Mouse (Mus musculus) liver, postnatal 0 days (tissue): ENCODE data around the gene Ybx3. TPM values are rescaled to one million over a fixed set of nuclear protein-coding genes. Genes with fewer than 3 reads are reported as not detected.
A peak's percentile ranks its signal among the peaks of the same experiment; 100 is the strongest.

Experiments
- ATAC-seq: fragments of 200-750 bp; cut with Nextera tagmentation; 2 replicates; pipeline ENCODE4 v1.8.0; 2017; ENCODE audit warnings: mild to moderate bottlenecking, moderate library complexity
- DNase-seq: peaks from one replicate; pipeline ENCODE4 v3.0.0-alpha.2; 2016
- H3K27ac ChIP-seq: fragments of 300-500 bp; sonication (generic); 2 replicates; pipeline ENCODE4 v1.5.1; 2014; ENCODE audit warnings: antibody characterized with exemption, moderate library complexity, mild to moderate bottlenecking, low read depth
- H3K27me3 ChIP-seq: fragments of 300-500 bp; sonication (generic); 2 replicates; pipeline ENCODE4 v1.6.1; 2014; ENCODE audit warnings: low read length, control low read depth, mixed read lengths; ENCODE audit not compliant: insufficient read depth
- H3K36me3 ChIP-seq: fragments of 300-500 bp; sonication (generic); replicated peaks from 2 replicates; pipeline ENCODE4 v1.6.1; 2014; ENCODE audit warnings: mild to moderate bottlenecking, control low read depth, low read length, moderate library complexity, mixed read lengths; ENCODE audit not compliant: insufficient read depth
- H3K4me1 ChIP-seq: fragments of 300-500 bp; sonication (generic); 2 replicates; pipeline ENCODE4 v1.6.1; 2014; ENCODE audit warnings: antibody characterized with exemption, mild to moderate bottlenecking, control low read depth; ENCODE audit not compliant: insufficient read depth
- H3K4me2 ChIP-seq: fragments of 300-500 bp; sonication (generic); 2 replicates; pipeline ENCODE4 v1.6.1; 2014; ENCODE audit warnings: low read depth, mild to moderate bottlenecking, low read length, moderate library complexity, mixed read lengths
- H3K4me3 ChIP-seq: fragments of 300-500 bp; sonication (generic); 2 replicates; pipeline ENCODE4 v1.5.1; 2014; ENCODE audit warnings: low read depth, low read length
- H3K9ac ChIP-seq: fragments of 300-500 bp; sonication (generic); replicated peaks from 2 replicates; pipeline ENCODE4 v1.6.1; 2014; ENCODE audit warnings: mild to moderate bottlenecking, moderate library complexity
- H3K9me3 ChIP-seq: fragments of 300-500 bp; sonication (generic); 2 replicates; pipeline ENCODE4 v1.6.1; 2016; ENCODE audit warnings: mild to moderate bottlenecking, control low read depth, low read length, mixed read lengths
- CTCF ChIP-seq: sonication (generic); IDR thresholded peaks from 2 replicates; pipeline ENCODE4 v1.5.1; 2016; ENCODE audit warnings: antibody characterized with exemption, low read depth
- EP300 ChIP-seq: IDR thresholded peaks from 2 replicates; pipeline ENCODE4 v1.6.1; 2016; ENCODE audit warnings: antibody characterized with exemption, low read depth, mild to moderate bottlenecking
- WGBS: fragments of 180-500 bp; shearing (Covaris S2); extraction: QIAGEN DNeasy Blood & Tissue Kit; methylation state at CpG from one replicate; pipeline ENCODE4 v1.1.7; 2014; ENCODE audit not compliant: insufficient replicate concordance; 5-methylcytosine and 5-hydroxymethylcytosine counted together
- polyA plus RNA-seq: library from polyadenylated mRNA; unstranded; fragments of >200 nt; fragmentation: Nextera tagmentation; extraction: Ambion mirVana; gene quantifications from 2 replicates; pipeline ENCODE4 v1.2.1, GENCODE M21; 2015

Ybx3 gene
- polyA plus RNA-seq, 1 experiment from 2014 or later, result 38.9 TPM

DNA sequence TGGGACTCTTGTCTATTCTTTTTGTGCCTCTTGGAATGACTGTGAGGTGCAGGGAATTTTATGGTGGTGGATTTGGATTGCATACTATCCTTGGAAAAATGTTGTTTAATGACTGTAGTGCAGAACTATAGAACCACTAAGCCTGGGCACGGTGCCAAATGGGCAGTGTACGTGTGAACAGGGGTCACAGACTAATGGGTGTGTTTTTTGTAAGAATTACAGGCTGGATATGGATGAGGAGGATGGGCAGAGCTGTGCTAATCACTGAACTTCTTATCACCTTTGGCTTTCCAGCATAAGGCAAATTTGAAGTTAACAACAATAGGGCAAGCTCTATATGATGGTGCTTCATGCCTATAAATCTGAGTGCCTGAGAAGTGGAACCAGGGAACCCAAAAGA lies 14.8 kb upstream of the Ybx3 start:
- H3K4me2 ChIP-seq, result no peak overlapping the region
- no peak for ATAC-seq
- no peak overlapping the region for H3K9ac ChIP-seq
- H3K27me3 ChIP-seq, result no peaks in the 10 kb centered on the region
- WGBS, result 49% methylated on average over 2 of the region's 2 CpGs
- no peaks in the 10 kb centered on the region for H3K9me3 ChIP-seq
- no peaks in the 10 kb centered on the region for H3K4me1 ChIP-seq
- H3K27ac ChIP-seq, result no peak overlapping the region
- no peak overlapping the region for H3K4me3 ChIP-seq
- no peaks in the 10 kb centered on the region for H3K36me3 ChIP-seq
- no peak for DNase-seq
- no peak for TF ChIP-seq CTCF
- no peak for TF ChIP-seq EP300

DNA sequence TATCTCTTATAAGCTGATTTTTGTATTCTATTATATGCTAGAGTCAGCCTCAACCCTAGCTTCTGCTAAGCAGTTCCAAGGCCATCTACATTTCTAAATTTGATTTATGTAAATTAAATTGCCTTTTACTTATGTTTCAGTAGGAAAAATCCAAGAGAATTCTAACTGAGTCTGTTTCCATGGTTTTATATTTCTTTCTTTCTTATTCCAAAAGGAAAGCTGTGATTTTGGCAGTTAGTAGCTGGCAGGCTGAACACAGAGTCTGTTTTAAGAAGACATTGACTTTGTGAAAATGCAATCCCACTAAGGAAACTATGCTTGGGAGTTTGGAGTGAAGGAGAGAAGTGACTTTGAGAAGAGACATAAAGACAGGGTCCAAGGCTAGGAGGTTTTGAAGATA lies 14.3 kb upstream of the Ybx3 start:
- Histone ChIP-seq H3K4me2 (no peak overlapping the region), H3K9ac (no peak overlapping the region), H3K9me3 (no peaks in the 10 kb centered on the region), H3K27ac (no peak overlapping the region), H3K4me1 (no peaks in the 10 kb centered on the region), H3K4me3 (no peak overlapping the region), H3K27me3 (no peaks in the 10 kb centered on the region), H3K36me3 (no peaks in the 10 kb centered on the region)
- TF ChIP-seq EP300 (no peak), CTCF (no peak)
- no peak for ATAC-seq
- DNase-seq, result no peak

GRCm38 (mm10) chr6:131401259-131401658 lies 13.0 kb upstream of the Ybx3 start:
- no peak for TF ChIP-seq CTCF
- WGBS, result 69% methylated on average over 2 of the region's 2 CpGs
- Histone ChIP-seq H3K27ac (no peak overlapping the region), H3K27me3 (no peaks in the 10 kb centered on the region), H3K4me3 (no peak overlapping the region), H3K4me1 (no peaks in the 10 kb centered on the region), H3K9ac (no peak overlapping the region), H3K9me3 (no peaks in the 10 kb centered on the region), H3K4me2 (no peak overlapping the region), H3K36me3 (no peaks in the 10 kb centered on the region)
- DNase-seq, result no peak
- ATAC-seq, result no peak

DNA sequence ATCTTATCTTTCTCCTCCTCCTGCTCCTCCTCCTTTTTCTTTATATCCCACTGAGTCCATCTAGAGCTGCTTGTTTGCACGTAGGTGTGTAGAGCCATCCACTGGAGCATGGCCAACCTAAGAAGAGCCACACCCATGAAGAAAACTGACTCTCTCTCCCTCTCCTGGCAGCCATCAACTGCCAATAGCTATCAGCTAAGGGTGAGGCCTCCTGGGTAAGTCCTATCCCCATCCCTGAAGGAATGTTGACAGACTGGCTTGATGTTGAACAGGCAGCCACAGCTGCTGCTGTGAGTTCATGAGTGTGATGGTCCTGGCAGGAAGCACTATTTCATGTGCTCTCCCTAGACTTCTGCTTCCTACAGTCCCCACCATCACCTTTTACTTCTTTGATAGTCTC lies 8.4 kb upstream of the Ybx3 start:
- WGBS, result 15% methylated on average over 1 of the region's 1 CpGs
- H3K27me3 ChIP-seq, result no peaks in the 10 kb centered on the region
- no peaks in the 10 kb centered on the region for H3K9me3 ChIP-seq
- H3K36me3 ChIP-seq, result no peaks in the 10 kb centered on the region
- no peak overlapping the region for H3K4me2 ChIP-seq
- H3K9ac ChIP-seq, result no peak overlapping the region
- H3K27ac ChIP-seq, result no peak overlapping the region
- peak; percentile 56 for ATAC-seq
- TF ChIP-seq CTCF, result 0 out of 2 replicates have a peak, but pooled peaks have one; percentile 15
- TF ChIP-seq EP300, result no peak
- no peak for DNase-seq
- H3K4me1 ChIP-seq, result no peaks in the 10 kb centered on the region
- H3K4me3 ChIP-seq, result no peak overlapping the region

- Histone ChIP-seq H3K4me2 (no peak overlapping the region), H3K9me3 (no peaks in the 10 kb centered on the region), H3K36me3 (no peaks in the 10 kb centered on the region), H3K27me3 (no peaks in the 10 kb centered on the region), H3K4me1 (no peaks in the 10 kb centered on the region), H3K4me3 (no peak overlapping the region), H3K9ac (no peak overlapping the region), H3K27ac (no peak overlapping the region)
- DNase-seq (no peak), ATAC-seq (peak; percentile 70)
- no peak for TF ChIP-seq CTCF
- peak; percentile 70 for TF ChIP-seq EP300
- 59% methylated on average over 4 of the region's 4 CpGs for WGBS
These were observed 5.8 kb upstream of the Ybx3 start for GRCm38 (mm10) chr6:131393873-131394660.

- peaks cover 9% of the 10 kb centered on the region for H3K4me1 ChIP-seq
- TF ChIP-seq EP300 (peak; percentile 77), CTCF (no peak)
- WGBS, result under 1% methylated on average over 43 of the region's 43 CpGs
These were observed 846 bp downstream of the Ybx3 start for GRCm38 (mm10) chr6:131387221-131388039.

More at GRCm38 (mm10) chr6:131387221-131388039, 846 bp downstream of the Ybx3 start:
- DNase-seq, result peak; percentile 84
- peak overlapping the region; percentile 96 for H3K9ac ChIP-seq
- H3K9me3 ChIP-seq, result no peaks in the 10 kb centered on the region
- H3K27me3 ChIP-seq, result no peaks in the 10 kb centered on the region
- peak; percentile 88 for ATAC-seq
- H3K36me3 ChIP-seq, result 0 out of 2 replicates have a peak, but pooled peaks cover 6% of the 10 kb centered on the region
- peak overlapping the region; percentile 78 for H3K4me3 ChIP-seq
- peak overlapping the region; percentile 78 for H3K4me2 ChIP-seq
- H3K27ac ChIP-seq, result peak overlapping the region; percentile 96
